Mouse (Mus musculus) heart, postnatal 25 days (tissue): Measurements from ENCODE around the gene Fgfr2. TPM values are rescaled to one million over a fixed set of nuclear protein-coding genes. Genes with fewer than 3 reads are reported as not detected.

Experiments
- DNase-seq: peaks from one replicate; pipeline ENCODE4 v3.0.0; 2022; ENCODE audit warnings: low spot score
- intact Hi-C: fragments of 180-260 bp; cut with DNase I; formaldehyde crosslinking; loops from one replicate; pipeline ENCODE4 v1.15.1; 2025
- total RNA-seq, 2 experiments: library from RNA; stranded (reverse); gene quantifications; 2 replicates each; pipeline ENCODE4 v1.2.3; 2021

Gene Fgfr2
- total RNA-seq, 2 experiments from 2014 or later: 1.7 to 1.8 TPM

DNA sequence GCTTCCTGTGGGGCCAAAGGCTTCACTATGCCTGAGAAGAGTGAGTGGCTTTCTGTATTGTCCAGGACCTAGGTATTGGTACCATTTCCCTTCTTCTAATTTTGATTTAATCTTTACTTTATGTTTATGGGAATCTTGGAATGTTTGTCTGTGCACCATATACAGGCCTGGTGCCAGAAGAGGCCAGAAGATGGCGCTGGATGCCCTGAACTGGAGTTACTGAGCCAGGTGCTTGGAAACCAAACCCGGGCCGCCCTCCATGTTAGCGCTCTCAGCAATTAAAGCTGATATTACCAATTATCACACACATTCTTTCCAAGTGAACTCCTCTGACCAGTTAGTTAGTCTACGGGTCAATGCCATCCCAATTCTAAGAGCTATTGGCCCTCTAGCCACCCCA, 68.7 kb downstream of the Fgfr2 start:
- DNase-seq: no peak
- intact Hi-C loops: no loop called here

DNA sequence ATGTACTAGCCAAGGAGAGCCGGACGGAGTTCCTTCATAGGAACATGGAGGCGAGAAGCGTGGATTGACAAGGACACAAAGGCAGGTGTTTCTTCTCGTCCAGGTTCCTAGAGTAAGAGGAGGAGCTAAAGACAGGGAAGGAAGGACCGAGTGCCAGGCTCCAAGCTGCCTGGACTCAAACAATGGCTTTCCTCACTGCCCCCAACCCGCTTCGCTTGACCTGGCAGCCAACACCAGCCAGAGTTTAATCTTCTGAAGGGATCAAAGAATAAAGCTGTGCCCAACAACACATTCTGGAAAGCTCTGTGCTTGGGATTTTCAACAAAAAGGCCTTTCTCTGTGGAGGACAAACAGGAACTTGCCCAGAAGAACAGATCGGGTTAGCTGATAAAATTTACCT, 69.4 kb downstream of the Fgfr2 start:
- no peak for DNase-seq
- intact Hi-C loops: no loop called here

- DNase-seq: peak; percentile 54
These were observed 70.3 kb downstream of the Fgfr2 start for GRCm38 (mm10) chr7:133052819-133053218.

DNA sequence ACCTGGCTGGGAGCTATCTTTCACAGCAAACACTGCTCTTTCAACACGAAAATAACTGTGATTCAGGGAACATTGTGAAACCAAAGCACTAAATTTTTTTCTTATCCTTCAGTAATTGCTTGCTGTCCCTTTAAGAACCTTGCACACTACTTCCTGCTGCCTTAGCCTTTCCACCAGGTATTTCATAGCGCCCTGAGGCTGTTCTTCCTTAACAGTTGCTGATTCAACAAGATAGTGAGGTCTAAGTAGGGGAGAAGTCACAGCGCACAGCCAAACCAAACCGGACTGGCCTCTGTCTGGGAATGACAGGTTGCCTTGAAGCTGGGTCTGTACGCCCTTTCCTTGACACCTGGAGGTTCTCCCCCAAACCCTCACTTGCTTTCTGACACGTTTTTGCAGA, 72.5 kb downstream of the Fgfr2 start:
- intact Hi-C loops: no loop called here
- DNase-seq: no peak

More at GRCm38 (mm10) chr7:133052819-133053218, 70.3 kb downstream of the Fgfr2 start:
- intact Hi-C loops: no loop called here

GRCm38 (mm10) chr7:133048085-133048630, 75.0 kb downstream of the Fgfr2 start:
- DNase-seq: no peak
- intact Hi-C loops: no loop called here

DNA sequence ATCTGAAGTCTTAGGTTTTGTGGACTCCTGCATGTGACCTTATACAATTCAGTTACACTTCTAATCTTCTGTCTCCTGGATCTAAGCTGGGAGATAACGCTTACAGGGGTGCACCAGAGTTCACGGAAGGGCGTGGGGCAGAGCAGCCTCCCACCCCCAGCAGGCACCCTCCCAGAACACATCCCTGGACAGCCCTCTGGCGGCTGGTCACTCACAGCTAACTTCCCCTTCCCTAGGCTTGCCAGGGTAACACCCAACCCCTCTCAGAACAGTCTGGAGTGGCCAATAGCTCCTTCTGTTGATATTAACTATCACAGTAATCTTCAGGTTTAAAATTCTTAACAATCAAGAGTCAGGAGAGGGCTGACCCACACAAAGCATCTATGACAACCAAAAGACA, 75.9 kb downstream of the Fgfr2 start:
- DNase-seq: peak; percentile 49
- intact Hi-C loops: no loop called here

- intact Hi-C loops: no loop called here
- DNase-seq: no peak
These were observed 78.4 kb downstream of the Fgfr2 start for GRCm38 (mm10) chr7:133044721-133045120.

DNA sequence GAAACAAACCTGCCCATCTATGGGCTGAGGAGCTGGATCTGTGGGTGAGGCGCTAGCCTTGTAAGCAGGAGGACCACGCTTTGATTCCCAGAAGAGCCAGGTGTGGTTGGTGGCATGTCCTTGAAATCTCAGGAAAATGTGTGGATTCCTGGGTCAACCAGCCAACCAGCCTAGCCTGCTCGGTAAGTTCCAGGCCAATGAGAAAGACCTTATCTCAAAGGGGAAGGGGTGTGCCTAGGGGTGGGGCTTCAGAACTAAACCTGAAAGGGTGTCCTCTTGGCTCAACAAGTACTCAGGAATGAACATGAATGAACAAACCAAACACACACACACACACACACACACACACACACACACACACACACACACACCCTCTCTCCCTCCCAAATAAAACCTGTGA, 81.4 kb downstream of the Fgfr2 start:
- intact Hi-C loops: no loop called here
- DNase-seq: no peak

- intact Hi-C loops: no loop called here
- no peak for DNase-seq
These were observed 82.3 kb downstream of the Fgfr2 start for GRCm38 (mm10) chr7:133040688-133041345.

DNA sequence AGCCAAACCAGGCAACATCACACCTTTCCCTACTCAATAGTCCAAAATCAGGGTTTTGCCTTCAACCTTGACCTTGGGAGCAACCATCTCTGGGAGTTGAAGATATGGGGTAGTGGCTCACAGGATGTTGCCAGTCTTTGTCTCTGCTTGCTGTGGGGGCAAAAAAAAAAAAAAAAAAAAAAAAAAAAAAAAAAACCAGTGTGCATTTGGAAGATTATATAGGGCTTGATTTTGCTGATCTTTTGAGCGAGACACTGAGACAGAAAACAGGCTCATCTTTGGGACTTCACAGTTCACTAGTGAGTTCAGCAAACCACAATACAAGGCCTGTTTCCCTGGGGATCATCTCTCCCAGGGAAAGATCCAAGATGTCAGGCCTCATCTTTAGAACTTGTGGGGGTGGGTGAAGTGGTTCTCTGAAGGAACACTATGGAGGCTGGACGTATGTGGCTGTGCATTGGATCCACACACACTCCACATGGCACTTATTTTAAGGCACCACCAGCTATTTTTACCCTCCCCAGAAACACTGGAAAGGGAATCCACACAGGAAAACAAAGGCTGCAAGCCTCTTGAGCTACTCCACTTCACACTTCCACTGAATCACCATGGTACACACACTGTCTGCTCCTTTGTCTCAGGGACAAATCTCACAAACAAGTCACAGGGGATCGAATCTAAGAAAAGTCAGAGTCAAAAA, 83.4 kb downstream of the Fgfr2 start:
- DNase-seq: no peak
- intact Hi-C loops: loop anchor here (10.0 kb wide), 1 partner anchor 515 kb away; no protein-coding TSS in a partner anchor

GRCm38 (mm10) chr7:133037618-133038017, 85.5 kb downstream of the Fgfr2 start:
- no peak for DNase-seq
- intact Hi-C loops: loop anchor here (10.0 kb wide), 1 partner anchor 517 kb away; no protein-coding TSS in a partner anchor

DNA sequence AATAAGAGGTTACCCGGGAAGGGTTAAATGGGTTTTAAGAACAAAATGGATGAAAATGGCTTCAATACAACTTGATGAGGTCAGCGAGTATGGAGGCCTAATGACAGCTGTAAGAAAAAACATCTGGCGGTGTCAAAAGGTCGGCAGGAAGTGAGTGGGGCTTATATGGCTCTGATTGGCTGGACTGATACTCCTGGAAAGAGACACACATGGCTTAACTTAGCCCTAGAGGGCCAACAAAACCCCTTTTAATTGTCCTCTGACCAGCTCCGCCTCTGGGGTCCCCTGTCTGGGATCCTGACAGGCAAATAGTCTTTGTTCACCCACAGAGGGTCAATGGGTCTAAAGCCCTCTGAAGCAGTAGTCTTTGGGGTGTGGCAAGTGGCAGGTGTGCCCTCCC, 85.9 kb downstream of the Fgfr2 start:
- DNase-seq: no peak
- intact Hi-C loops: loop anchor here (10.0 kb wide), 1 partner anchor 518 kb away; no protein-coding TSS in a partner anchor

DNA sequence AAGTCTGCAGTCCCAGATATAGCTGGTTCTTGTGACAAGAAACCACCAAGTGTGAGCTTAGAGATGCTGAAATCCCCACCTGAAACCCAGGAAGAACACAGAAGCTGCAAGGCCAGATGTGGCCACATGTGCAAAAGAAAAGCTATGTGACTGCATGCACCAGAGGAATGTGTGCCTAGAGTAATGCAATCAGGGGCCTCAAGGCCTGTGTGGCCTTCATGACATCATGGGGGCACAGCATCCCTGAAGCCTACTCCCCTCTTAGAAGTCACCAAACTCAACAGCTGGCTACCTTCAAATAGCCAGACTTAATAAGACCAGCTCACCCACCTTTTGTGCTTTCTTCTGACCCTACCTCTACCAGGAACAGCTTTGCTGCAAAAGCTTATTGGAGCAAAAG, 87.2 kb downstream of the Fgfr2 start:
- DNase-seq: no peak
- intact Hi-C loops: loop anchor here (1.0 to 10.0 kb wide), 2 partner anchors 88 to 519 kb away; partner anchors contain the start of gene Ctbp2

GRCm38 (mm10) chr7:133032589-133033203, 90.5 kb downstream of the Fgfr2 start:
- DNase-seq: no peak
- intact Hi-C loops: loop anchor here (2.0 to 10.0 kb wide), 5 partner anchors 34 to 605 kb away; partner anchors contain the start of gene Edrf1

DNA sequence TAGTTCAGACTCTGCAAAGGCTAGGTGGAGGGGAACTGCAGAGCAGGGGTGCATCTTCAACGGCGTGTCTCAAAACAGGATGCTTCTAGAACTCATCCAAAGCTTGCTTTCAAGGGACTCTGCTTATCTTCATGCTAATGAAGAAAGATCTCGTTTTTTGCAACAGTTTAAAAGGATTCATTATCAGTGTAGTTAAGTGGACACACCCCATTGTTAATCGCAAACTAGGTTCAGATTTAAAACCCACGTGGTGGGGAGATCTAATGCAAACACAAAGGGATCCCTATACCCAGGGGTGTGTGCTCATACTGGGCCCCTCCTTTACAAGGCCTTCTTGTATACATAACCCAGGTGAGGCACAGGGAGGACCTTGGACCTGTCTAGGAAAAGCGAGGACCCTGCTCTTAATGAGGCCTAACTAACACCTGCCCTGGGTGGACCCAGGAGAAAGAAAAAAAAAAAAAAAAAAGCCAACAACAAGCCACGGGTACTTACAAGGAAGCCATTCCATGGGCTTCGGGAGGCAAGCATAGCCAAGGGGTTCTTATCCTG, 93.6 kb downstream of the Fgfr2 start:
- intact Hi-C loops: loop anchor here (5.0 to 10.0 kb wide), 2 partner anchors 525 to 608 kb away; partner anchors contain the start of gene Edrf1
- DNase-seq: no peak

- DNase-seq: no peak
- intact Hi-C loops: no loop called here
These were observed 94.1 kb downstream of the Fgfr2 start for GRCm38 (mm10) chr7:133029004-133029403.

GRCm38 (mm10) chr7:133027930-133028329, 95.2 kb downstream of the Fgfr2 start:
- intact Hi-C loops: no loop called here
- DNase-seq: no peak

DNA sequence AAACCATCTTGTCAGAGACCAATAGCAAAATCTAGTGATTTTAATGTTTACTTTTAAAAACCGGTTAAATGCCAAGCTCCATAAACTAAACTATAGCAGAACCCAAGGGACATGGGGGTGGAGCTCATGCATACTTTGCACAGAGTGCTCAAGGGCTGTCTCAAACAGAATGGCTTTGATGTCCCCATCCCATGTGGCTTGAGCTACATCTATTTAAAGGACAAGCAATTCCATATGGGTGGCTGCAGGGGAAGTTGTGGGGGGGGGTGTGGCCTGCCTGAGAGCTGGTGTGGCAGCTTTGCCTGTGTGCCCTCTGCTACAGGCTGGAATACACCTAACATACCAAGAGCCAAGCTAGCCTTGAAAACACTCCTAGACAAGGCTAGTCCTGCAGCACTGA, 98.5 kb downstream of the Fgfr2 start:
- intact Hi-C loops: no loop called here
- no peak for DNase-seq

DNA sequence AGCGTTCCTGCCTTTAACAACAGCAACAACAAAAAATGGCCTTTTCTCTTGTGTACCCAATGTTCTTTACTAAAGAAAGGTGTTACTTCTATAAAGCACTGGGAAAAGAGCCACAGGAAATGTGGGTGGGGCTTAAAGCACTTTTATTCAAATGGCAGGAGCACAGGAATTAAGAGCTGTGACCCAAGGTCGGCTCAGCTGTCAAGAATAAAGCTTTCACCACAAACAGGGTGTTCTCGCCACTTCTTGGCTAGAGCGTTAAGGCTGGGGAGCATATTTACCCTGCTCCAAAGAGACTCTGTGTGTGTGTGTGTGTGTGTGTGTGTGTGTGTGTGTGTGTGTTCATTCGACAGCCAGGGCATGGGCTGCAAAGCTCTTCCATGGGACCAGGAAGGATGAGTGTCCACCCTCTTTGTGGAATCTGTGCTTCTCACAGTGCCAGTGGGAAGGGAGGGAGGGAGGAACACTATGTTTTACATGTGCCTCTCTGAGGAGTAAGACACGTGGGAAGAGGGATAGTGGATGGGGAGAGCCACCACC, 103.6 kb downstream of the Fgfr2 start:
- intact Hi-C loops: no loop called here
- no peak for DNase-seq

DNA sequence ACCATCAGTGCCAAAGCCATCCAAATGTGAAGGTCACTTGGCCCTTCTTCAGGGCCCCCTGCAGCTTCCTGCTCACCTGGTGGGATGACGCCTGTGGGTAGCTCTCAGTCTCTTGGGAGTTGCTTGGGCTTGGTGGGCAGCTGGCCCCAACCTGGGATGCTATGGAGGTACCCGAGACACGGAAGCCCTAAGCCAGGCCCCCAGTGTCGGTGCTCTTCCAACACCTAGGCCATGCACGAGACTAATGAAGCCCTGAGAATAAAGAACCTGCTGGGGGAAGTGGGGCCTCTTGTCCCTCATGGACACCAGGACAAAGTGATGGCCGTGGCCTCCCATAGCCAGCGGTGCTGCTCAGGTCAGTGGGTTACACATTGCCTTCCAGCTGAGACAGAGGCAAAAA, 104.2 kb downstream of the Fgfr2 start:
- intact Hi-C loops: no loop called here
- no peak for DNase-seq
